Mouse (Mus musculus) 416B (cell line): Measurements from ENCODE around the gene C2.

Experiments
- DNase-seq: peaks from one replicate; pipeline ENCODE4 v3.0.0; 2011; ENCODE audit warnings: low read depth

Gene C2

DNA sequence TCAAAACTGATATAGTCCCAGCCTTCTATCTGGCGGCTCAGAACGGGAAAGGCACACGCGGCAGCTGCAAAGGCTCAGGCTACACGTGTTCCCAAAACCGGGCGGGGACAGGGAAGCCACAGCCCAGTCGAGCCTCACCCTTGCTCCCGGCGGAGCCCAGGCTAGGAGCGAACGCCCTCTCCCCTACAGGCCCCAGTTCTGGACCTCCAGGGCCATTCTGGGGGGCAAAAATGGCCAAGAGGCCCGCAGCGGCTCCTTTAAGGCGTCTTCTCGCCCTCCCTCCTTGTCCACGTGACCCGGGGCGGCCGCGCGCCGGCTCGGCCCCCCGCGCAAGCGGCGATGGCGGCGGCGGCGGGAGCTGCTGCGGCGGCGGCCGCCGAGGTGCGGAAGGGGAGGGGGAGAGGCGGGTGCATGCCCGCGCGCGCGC is at the start of gene C2, which contains the start of gene Ehmt2:
TSS of gene C2 (minus strand) at position 106 of the 427 bp plus-strand sequence.
TSS of gene Ehmt2 (plus strand) at position 310 of the 427 bp plus-strand sequence.
- DNase-seq: peak; percentile 80

DNA sequence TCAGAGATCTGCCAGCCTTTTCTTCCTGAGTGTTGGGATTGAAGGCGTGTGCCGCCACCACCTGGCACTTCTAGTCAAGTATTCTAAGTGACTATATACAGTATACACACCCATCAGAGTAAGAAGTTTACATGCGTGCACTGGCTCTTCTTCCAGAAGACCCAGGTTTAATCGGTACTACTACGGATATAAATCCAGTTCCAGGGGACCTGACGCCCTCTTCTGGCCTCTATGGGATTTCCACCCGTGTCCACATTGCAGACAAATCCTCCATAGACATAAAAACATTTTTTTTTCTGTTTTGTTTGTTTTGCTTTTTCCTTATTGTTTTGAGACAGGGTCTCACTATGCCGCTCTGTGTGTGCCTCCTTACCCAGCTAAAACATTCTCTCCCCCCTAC is 49.5 kb upstream of the C2 start:
- DNase-seq: peak; percentile 73

DNA sequence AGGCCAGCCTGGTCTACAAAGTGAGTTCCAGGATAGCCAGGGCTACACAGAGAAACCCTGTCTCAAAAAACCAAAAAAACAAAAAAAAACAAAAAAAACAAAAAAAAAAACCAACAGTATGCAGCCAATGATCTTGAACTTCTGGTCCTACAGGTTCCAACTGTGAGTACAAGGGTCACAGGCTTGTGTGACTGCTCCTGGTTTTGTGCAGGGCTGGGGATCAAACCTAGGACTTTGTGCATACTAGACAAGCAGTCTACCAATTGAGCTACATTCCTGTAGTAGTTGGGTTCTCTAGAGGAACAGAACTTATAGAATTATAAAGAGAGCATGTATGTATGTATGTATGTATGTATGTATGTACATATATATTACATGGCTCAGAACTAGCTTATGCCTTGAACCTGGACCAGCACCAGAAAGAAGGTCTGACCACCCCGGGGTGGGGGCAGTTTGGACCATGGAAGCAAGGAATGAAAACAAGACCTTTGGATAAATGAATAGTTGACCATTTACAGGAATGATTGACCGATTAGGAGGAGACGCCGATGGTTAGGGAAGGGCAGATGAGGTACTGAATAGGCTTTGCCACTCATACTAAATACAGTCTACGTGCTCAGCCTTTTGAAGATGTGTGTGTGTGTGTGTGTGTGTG is 48.5 kb upstream of the C2 start:
- no peak for DNase-seq

- no peak for DNase-seq
These were observed 46.3 kb upstream of the C2 start for GRCm38 (mm10) chr17:34944362-34944761.

GRCm38 (mm10) chr17:34943128-34943815 is 45.2 kb upstream of the C2 start:
- DNase-seq: no peak

- peak; percentile 20 for DNase-seq
These were observed 43.4 kb upstream of the C2 start for GRCm38 (mm10) chr17:34941344-34942041.

- peak; percentile 78 for DNase-seq
These were observed 40.0 kb upstream of the C2 start for GRCm38 (mm10) chr17:34937960-34938505.

DNA sequence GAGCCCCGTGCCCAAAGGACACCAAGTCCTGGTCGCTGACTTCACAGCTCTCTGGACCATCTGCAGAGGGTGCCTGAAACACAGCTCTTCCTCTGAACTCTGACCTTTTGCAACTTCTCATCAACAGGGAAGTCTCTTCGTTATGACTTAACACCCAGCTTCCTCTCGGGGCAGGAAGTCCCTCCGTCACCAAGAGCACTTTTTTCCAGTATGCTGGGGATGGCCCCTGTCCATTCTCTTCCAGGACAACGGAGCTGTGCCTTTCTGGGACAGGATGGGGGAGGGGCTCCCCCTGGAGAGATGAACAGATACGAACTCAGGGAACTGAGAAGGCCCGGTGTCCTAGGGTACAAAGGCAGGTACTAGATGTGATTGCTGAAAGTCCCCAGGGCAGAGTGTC is 36.8 kb upstream of the C2 start:
- peak; percentile 47 for DNase-seq

DNA sequence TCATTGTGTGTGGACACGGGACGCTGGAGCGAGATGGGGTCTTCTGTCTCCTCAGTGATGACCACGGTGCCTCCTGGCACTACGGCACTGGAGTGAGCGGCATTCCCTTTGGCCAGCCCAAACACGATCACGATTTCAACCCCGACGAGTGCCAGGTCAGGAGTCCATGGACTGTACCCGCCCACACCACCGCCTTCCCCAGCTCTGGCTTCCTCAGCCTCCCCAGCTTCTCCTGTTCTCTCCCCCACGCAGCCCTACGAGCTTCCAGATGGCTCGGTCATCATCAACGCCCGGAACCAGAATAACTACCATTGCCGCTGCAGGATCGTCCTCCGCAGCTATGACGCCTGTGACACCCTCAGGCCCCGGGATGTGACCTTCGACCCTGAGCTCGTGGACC is 36.0 kb upstream of the C2 start:
- DNase-seq: no peak

DNA sequence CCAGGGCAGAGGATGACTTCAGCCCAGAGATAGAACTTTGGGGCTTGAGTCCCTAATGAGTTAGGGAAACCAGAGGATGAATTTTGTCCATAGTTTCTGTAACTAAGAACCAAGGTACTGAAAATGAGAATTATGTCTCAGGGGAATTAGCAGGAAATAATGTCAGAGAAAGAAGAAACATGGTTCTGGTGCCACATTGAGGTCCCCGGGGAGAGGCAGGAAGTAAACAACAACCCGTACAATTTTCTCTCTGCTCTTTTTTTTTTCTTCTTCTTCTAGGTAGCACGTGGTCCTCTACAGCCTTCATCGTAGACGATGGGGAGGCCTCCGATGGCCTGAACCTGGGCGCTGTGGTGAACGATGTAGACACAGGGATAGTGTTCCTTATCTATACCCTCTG is 34.2 kb upstream of the C2 start:
- no peak for DNase-seq

- no peak for DNase-seq
These were observed 33.7 kb upstream of the C2 start for GRCm38 (mm10) chr17:34931735-34932098.

GRCm38 (mm10) chr17:34931061-34931734 is 33.1 kb upstream of the C2 start, which contains the start of gene Neu1:
Neu1 (plus strand) TSS chr17:34931253.
- peak; percentile 99 for DNase-seq

DNA sequence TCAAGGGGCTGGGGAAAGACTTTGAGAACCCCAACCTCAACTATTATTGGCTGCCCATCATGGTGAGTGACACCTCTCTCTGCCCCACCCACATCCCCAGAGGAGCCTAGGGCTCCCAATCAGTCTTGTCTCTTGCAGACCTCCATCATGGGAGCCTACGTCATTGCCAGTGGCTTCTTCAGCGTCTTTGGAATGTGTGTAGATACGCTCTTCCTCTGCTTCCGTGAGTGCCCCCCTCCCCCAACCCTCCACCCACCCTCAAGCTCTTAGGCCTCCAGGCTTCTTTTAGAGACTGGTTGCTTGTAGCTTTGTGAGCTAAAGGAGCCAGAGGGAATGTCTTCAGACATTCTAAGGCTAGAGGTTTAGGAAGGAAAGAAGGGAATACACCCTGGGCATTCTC is 30.8 kb upstream of the C2 start:
- DNase-seq: no peak

DNA sequence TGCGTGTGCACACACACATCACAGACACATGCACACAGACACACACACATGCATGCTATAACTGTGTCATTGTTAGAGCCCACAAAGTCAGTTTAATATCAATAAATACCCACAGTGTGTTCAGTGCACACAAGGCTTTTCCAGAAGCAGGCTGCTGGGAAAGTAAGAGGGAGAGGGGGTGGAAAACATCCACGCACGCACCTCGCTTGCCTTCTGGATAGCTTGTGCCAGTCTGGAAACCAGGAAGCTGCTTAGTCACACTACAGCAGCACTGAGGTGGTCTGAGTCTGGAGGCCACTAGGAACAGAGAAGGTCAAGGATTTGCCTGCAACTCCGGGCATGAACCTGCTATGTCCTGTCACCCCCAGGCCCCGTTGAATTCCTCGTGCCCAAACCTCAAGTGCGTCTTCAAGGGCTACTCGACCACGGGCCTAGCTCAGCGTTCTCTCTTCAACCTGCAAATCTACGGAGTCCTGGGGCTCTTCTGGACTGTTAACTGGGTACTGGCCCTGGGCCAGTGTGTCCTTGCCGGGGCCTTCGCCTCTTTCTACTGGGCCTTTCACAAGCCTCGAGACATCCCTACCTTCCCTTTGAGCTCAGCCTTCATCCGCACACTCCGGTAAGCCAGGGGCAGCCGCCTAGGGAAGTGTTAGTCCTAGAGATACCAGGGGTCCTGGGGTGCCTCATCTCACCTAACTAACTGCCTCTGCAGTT is 29.4 kb upstream of the C2 start:
- DNase-seq: no peak

DNA sequence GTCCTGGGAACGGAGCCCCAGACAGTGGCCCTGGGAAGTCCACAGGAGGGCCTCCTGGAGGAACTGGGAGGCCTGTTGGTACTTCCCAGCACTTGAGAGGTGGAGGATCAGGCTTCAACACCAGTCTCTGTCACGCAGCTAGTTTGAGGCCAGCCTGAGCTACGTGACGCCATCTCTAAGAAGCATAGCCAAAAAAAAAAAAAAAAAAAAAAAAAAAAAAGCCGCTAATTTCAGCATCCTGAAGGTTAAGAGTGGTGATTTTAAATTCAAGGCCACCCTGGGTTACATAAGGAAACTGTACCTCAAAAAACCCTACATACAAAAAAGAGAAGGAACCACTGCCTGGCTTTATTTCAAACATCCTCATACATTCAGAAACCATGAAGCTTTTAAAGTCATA is 26.2 kb upstream of the C2 start:
- peak; percentile 64 for DNase-seq

GRCm38 (mm10) chr17:34922939-34923338 is 24.9 kb upstream of the C2 start:
- peak; percentile 26 for DNase-seq

GRCm38 (mm10) chr17:34917188-34917587 is 19.1 kb upstream of the C2 start:
- no peak for DNase-seq

GRCm38 (mm10) chr17:34916316-34916715 is 18.3 kb upstream of the C2 start:
- DNase-seq: no peak

- peak; percentile 77 for DNase-seq
These were observed 17.4 kb upstream of the C2 start for GRCm38 (mm10) chr17:34915410-34915831.

DNA sequence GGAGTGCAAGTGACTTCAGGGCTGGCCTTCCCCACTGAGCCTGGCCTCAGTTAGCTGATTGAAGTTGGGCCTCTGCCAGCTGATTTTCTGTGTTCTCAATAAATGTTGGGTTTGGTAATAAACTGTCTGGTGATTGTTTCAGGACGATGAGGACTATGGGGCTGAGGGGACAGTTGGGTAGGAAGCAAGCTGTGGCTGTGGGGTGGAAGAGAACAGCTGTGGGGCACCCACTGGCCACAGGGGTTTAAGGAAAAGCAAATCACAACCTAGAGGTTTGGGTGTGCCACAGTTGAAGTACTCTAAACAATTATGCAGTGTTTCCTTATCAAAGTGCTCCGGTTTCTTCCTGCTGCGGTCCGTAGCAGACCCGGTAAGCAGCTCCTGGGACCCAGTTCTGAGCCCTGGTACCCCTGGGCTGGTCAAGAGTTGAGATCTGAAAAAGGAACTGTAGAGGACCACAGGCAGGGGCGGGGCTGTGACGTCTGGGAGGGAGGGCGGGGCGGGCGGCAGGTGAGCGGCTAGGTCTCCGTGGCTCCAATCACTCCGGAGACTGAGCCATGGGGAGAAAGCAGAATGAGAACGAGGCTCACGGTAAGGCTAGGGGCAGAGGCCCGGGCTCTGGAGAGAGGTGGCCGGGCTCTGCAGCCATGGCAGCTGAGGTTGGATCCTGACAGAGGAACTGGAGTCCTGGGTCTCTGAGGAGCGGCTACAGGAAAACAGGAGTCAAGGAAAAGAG is 16.0 kb upstream of the C2 start, which contains the start of gene Slc44a4:
TSS of gene Slc44a4 (plus strand) at position 537 of the 736 bp plus-strand sequence.
- DNase-seq: no peak

DNA sequence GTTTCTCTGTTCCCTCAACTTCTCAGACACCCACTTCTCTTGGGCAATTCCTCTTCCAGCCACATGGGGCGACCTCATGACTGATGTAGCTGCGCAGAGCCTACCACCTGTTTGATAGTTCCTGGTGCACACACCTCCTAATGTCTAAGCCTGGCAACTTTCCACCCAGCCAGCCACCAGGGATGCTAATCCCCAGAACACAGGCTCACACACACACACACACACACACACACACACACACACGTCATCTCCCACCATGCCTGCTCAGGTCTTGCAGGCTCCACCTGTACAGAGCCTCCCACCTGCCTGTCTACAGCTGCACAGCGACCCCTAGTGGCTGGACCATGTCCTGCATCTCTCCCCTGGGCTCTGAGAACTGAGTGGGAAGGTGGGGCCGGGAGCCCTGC is 13.9 kb upstream of the C2 start:
- peak; percentile 61 for DNase-seq
